Mouse (Mus musculus) lung, postnatal 10 days (tissue): ENCODE results near the gene Gm17093.
"Not testable (repeated sequence)": the region's sequence is repeated elsewhere in the genome, so short reads cannot be mapped to it uniquely, and the experiment has no call there.

Experiments
- DNase-seq: peaks from one replicate; pipeline ENCODE4 v3.0.0; 2021

Gene Gm17093

DNA sequence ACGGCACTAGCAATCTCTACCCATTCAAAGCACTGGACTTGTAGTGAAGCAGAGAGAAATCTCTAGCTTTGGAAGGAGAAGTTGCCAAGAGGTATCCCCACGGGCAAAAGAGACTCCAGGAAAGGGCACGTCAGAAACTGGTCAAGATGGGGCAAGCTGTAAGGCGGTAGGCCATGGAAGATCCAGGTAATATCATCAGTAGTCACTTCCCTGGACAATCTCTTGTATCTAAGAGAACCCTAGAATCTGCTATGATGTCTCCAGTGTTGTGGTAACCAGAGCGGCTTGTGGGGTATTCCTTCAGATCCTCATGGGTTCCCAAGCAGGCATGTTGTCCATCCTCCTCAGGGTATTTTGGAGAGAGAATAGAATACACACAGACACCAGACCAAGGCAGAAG, at the start of gene Gm17093:
Gene Gm17093 (plus strand): TSS at position 301 of the 400 bp plus-strand sequence.
- not testable (repeated sequence) for DNase-seq

DNA sequence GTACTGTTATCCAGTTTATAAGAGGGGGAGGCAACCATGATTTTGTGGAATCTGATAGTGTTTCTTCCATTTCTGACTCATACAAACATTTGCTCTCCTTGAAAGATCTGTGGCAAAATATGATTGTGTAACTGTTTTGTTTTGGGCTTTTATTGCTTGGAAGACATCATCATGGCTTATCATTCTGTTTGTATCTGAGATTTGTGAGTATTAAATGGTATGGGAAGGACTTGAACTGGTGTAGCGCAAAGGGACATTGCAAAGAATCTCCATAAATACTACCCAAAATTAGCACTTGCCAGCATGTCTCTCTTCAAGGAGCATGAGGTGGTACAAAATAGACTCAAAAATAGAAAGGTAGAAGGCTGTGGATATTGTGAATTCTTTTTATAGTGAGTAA, 25.9 kb upstream of the Gm17093 start, which contains the start of gene BC061237:
Gene BC061237 (plus strand): TSS at position 301 of the 400 bp plus-strand sequence.
- not testable (repeated sequence) for DNase-seq

DNA sequence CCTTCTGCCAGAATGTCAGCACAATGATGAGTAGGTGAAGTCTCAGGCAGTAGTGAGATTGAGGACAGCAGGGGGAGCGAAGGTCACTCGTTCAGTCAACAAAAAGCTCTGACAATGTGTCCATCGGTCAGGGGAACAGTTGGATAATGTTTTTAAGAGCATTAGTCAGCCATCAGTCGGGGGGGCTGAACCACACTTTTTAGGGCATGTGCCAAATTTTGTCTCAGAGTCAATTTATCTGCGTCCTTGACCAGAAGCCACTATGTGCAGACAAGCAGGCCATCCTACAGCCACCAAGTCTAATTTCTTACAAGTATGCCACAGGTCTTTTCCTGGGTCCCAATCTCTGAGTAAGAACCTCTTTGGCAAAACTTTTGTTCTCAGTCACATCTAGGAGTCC, 29.9 kb downstream of the Gm17093 start:
- DNase-seq, result not testable (repeated sequence)
